Mouse (Mus musculus): ENCODE measurements at regions not wholly inside any gene's neighbourhood (a gene's known extent, or its start where the extent isn't known, plus 50 kb on each side); places are given as distances from the start of the nearest gene placed in this dataset.

GRCm38 (mm10) chr7:136065038-136065678, 349.0 kb upstream of the Mki67 start:
- no peak for TF ChIP-seq CTCF (IDR thresholded peaks at IDR 0.05; ENCODE audit: control insufficient read depth, insufficient read depth, insufficient read length)
- no peak for TF ChIP-seq USF1 (IDR thresholded peaks at IDR 0.05; ENCODE audit: low read depth)
- TF ChIP-seq CEBPB (IDR thresholded peaks at IDR 0.05; ENCODE audit: low read depth) = no peak
- no peak for TF ChIP-seq MAX (IDR thresholded peaks at IDR 0.05)
- no peak for TF ChIP-seq FOSL1 (IDR thresholded peaks at IDR 0.05; ENCODE audit: insufficient read depth, low read length, poor library complexity, severe bottlenecking)
- TF ChIP-seq MYOD1 (IDR thresholded peaks at IDR 0.05; ENCODE audit: control insufficient read depth, insufficient read length, low read depth) = no peak
- no peak for TF ChIP-seq MYOG (IDR thresholded peaks at IDR 0.05; ENCODE audit: control insufficient read depth, extremely low read depth, insufficient read length)
